Mouse (Mus musculus) embryonic facial prominence, embryonic 10.5 days (tissue): Measurements from ENCODE around the gene Ccdc51. TPM values are rescaled to one million over a fixed set of nuclear protein-coding genes. Genes with fewer than 3 reads are reported as not detected.

Source experiments
- DNase-seq: peaks from one replicate; pipeline ENCODE4 v3.0.0-alpha.2; 2017; ENCODE audit warnings: low spot score
- H3K27ac ChIP-seq: fragments of 300-500 bp; sonication (generic); replicated peaks from 2 replicates; pipeline ENCODE4 v1.5.1; 2016; ENCODE audit warnings: mild to moderate bottlenecking
- H3K27me3 ChIP-seq: fragments of 300-500 bp; sonication (generic); replicated peaks from 2 replicates; pipeline ENCODE4 v1.6.1; 2016; ENCODE audit warnings: low read depth, mild to moderate bottlenecking; ENCODE audit not compliant: poor library complexity, severe bottlenecking
- H3K36me3 ChIP-seq: fragments of 300-500 bp; sonication (generic); replicated peaks from 2 replicates; pipeline ENCODE4 v1.6.1; 2016; ENCODE audit warnings: mild to moderate bottlenecking, moderate library complexity
- H3K4me1 ChIP-seq: fragments of 300-500 bp; sonication (generic); 2 replicates; pipeline ENCODE4 v1.6.1; 2016
- H3K4me3 ChIP-seq: fragments of 300-500 bp; sonication (generic); 2 replicates; pipeline ENCODE4 v1.5.1; 2016; ENCODE audit warnings: mild to moderate bottlenecking, moderate library complexity
- H3K9me3 ChIP-seq: fragments of 300-500 bp; sonication (generic); 2 replicates; pipeline ENCODE4 v1.6.1; 2016; ENCODE audit warnings: mild to moderate bottlenecking
- WGBS: fragments of 180-500 bp; shearing (Covaris S2); methylation state at CpG from one replicate; pipeline ENCODE4 v1.1.7; 2016; 5-methylcytosine and 5-hydroxymethylcytosine counted together
- polyA plus RNA-seq: library from polyadenylated mRNA; unstranded; fragments of >200 nt; fragmentation: Nextera tagmentation; extraction: Ambion mirVana; gene quantifications from 2 replicates; pipeline ENCODE4 v1.2.1, GENCODE M21; 2016

Gene Ccdc51
- polyA plus RNA-seq: 11.8 and 13.3 TPM in 2 replicates

DNA sequence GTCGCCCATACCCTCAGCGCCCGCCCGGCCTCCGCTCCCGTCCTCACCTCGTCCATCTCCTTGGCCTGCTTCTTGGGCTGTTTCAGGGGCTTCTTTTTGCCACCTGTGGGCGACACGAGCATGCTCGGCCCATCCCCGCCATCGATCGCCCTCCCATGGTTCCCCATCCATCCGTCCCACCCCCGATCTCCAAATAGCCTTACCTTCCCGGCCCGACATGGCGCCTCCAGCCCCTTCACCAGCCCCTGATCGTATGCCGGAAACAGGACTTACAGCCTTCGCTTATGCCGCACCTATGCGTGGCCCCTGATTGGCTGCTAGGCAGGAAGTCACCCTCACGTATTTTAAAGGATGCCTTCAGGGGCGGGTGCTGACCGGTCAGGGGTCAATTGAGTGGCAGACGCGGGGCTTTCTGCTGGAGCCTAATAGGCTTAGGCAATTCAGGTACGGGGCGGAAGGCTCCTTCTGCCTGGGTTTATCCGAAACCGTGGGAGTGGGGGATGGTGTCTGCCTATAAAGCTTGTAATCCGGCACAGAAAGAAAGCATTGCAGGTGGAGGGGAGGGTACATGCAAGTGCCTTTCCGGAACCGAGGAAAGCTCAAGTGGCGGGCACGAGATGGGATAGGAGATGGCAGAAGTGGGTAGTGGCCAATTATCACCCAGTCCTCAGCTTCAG lies at the start of gene Ccdc51, which contains the start of gene Tma7:
Gene Ccdc51, plus strand, starts transcription at position 370 of the 677 bp plus-strand sequence.
Gene Tma7, minus strand, starts transcription at position 464 of the 677 bp plus-strand sequence.
- under 1% methylated on average over 37 of the region's 37 CpGs for WGBS
- Histone ChIP-seq H3K4me3 (peak within 1 kb of the TSS; percentile 87), H3K27me3 (no peaks in the 10 kb centered on the region), H3K9me3 (no peaks in the 10 kb centered on the region), H3K36me3 (peaks cover 35% of the 10 kb centered on the region), H3K27ac (peak within 1 kb of the TSS; percentile 91), H3K4me1 (peaks cover 20% of the 10 kb centered on the region)
- DNase-seq: peak; percentile 92

GRCm38 (mm10) chr9:109038086-109038895 lies 44.0 kb upstream of the Ccdc51 start, which contains the start of gene Shisa5:
Gene Shisa5 (plus strand): TSS chr9:109038565.
- H3K27ac ChIP-seq: peak within 1 kb of the TSS; percentile 90
- peaks cover 38% of the 10 kb centered on the region for H3K4me1 ChIP-seq
- under 1% methylated on average over 40 of the region's 40 CpGs for WGBS
- peaks cover 6% of the 10 kb centered on the region; the same call in 1 of the 2 replicates for H3K27me3 ChIP-seq
- H3K4me3 ChIP-seq: peak within 1 kb of the TSS; percentile 83
- no peaks in the 10 kb centered on the region for H3K9me3 ChIP-seq
- H3K36me3 ChIP-seq: no peaks in the 10 kb centered on the region
- DNase-seq: peak; percentile 88

- H3K27ac ChIP-seq: peak overlapping the region; percentile 90
- H3K36me3 ChIP-seq: no peaks in the 10 kb centered on the region
These were observed 43.4 kb upstream of the Ccdc51 start for GRCm38 (mm10) chr9:109038901-109039364.

GRCm38 (mm10) chr9:109039681-109040080 lies 42.6 kb upstream of the Ccdc51 start:
- peak overlapping the region; percentile 83; the same call in 1 of the 2 replicates for H3K4me3 ChIP-seq
- DNase-seq: no peak

More at GRCm38 (mm10) chr9:109038901-109039364, 43.4 kb upstream of the Ccdc51 start:
- DNase-seq: no peak
- H3K4me1 ChIP-seq: peaks cover 38% of the 10 kb centered on the region
- H3K9me3 ChIP-seq: no peaks in the 10 kb centered on the region
- H3K27me3 ChIP-seq: peaks cover 6% of the 10 kb centered on the region; the same call in 1 of the 2 replicates
- H3K4me3 ChIP-seq: peak overlapping the region; percentile 83
- 13% methylated on average over 8 of the region's 8 CpGs for WGBS

GRCm38 (mm10) chr9:109040216-109040615 lies 42.1 kb upstream of the Ccdc51 start:
- Histone ChIP-seq H3K4me3 (no peak overlapping the region), H3K27me3 (peaks cover 6% of the 10 kb centered on the region; the same call in 1 of the 2 replicates), H3K36me3 (no peaks in the 10 kb centered on the region), H3K4me1 (peaks cover 38% of the 10 kb centered on the region), H3K9me3 (no peaks in the 10 kb centered on the region), H3K27ac (no peak overlapping the region)
- DNase-seq: no peak
- 85% methylated on average over 8 of the region's 8 CpGs for WGBS

More at GRCm38 (mm10) chr9:109039681-109040080, 42.6 kb upstream of the Ccdc51 start:
- peaks cover 6% of the 10 kb centered on the region; the same call in 1 of the 2 replicates for H3K27me3 ChIP-seq
- no peaks in the 10 kb centered on the region for H3K36me3 ChIP-seq
- H3K9me3 ChIP-seq: no peaks in the 10 kb centered on the region
- 0 out of 2 replicates have a peak overlapping the region, but pooled peaks have one; percentile 90 for H3K27ac ChIP-seq
- WGBS: 75% methylated on average over 4 of the region's 4 CpGs
- peaks cover 38% of the 10 kb centered on the region for H3K4me1 ChIP-seq

DNA sequence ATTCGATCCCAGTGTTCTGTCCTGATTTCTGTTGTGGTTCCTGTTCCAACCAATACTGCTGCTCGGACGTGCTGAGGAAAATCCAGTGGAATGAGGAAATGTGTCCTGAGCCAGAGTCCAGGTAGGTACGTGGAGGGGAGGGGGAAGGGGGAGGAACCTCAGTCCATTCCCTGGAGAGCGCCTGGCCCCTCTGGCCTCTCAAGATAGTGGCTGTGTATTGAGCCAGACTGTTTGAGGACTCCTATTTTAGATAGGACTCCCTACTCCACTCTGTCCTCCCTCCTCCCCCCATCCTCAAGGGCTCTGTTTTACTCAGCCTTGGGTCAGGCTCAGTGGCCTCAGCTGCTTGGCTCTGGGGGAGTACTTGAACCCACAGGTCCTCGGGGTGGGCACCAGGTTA lies 41.4 kb upstream of the Ccdc51 start:
- Histone ChIP-seq H3K4me3 (no peak overlapping the region), H3K4me1 (peaks cover 38% of the 10 kb centered on the region), H3K27me3 (peaks cover 6% of the 10 kb centered on the region; the same call in 1 of the 2 replicates), H3K9me3 (no peaks in the 10 kb centered on the region), H3K36me3 (no peaks in the 10 kb centered on the region), H3K27ac (no peak overlapping the region)
- 67% methylated on average over 6 of the region's 6 CpGs for WGBS
- DNase-seq: no peak

DNA sequence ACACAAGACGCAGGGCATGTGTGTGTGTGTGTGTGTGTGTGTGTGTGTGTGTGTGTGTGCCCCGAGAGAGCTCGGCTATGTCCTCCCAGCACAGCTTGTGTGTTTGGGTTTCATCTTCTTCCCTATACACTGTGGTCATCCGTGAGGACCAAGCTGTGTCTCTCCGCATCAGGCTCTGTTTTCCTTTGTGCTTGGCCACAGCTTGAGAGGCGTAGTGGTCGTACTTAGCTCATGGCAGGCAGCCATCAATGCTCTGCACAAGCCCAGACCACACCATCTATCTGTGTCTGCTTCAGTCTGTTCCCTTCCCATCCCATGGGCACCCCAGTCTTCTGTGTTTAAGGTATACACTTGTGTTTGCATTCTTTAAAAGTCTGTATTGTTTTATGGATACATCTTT lies 40.9 kb upstream of the Ccdc51 start:
- Histone ChIP-seq H3K4me3 (no peak overlapping the region), H3K36me3 (peaks cover under 1% of the 10 kb centered on the region; the same call in 1 of the 2 replicates)
- 84% methylated on average over 7 of the region's 7 CpGs for WGBS

DNA sequence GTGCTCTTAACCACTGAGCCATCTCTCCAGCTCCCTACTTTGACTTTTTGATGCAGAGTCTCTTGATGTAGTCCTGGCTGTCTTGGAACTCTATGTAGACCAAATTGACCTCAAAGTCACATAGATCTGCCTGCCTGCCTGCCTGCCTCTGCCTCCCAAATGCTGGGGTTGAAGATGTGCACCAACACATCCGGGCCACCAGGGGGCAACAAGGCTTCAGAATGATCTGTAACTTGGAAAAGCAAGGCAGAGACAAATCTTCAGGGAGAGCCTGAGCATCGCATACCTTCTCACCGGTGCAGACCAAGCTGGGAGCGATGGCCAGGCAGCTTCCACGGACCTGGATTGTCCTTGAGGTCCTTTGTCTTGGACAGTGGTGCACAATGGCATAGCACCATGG lies 36.0 kb upstream of the Ccdc51 start:
- no peaks in the 10 kb centered on the region for H3K27me3 ChIP-seq
- DNase-seq: peak; percentile 66
- no peak overlapping the region for H3K4me3 ChIP-seq
- no peak overlapping the region for H3K27ac ChIP-seq
- peaks cover 8% of the 10 kb centered on the region for H3K4me1 ChIP-seq
- H3K36me3 ChIP-seq: peaks cover 19% of the 10 kb centered on the region
- WGBS: 38% methylated on average over 5 of the region's 5 CpGs
- no peaks in the 10 kb centered on the region for H3K9me3 ChIP-seq

More for the DNA sequence above, 40.9 kb upstream of the Ccdc51 start:
- H3K27me3 ChIP-seq: peaks cover 6% of the 10 kb centered on the region; the same call in 1 of the 2 replicates
- DNase-seq: no peak
- H3K27ac ChIP-seq: no peak overlapping the region
- H3K9me3 ChIP-seq: no peaks in the 10 kb centered on the region
- H3K4me1 ChIP-seq: peaks cover 38% of the 10 kb centered on the region

- no peak overlapping the region for H3K27ac ChIP-seq
- no peak overlapping the region for H3K4me3 ChIP-seq
- H3K4me1 ChIP-seq: peaks cover 13% of the 10 kb centered on the region
- H3K36me3 ChIP-seq: peaks cover 27% of the 10 kb centered on the region
- no peaks in the 10 kb centered on the region for H3K9me3 ChIP-seq
- H3K27me3 ChIP-seq: no peaks in the 10 kb centered on the region
- 76% methylated on average over 7 of the region's 7 CpGs for WGBS
- DNase-seq: no peak
These were observed 33.0 kb upstream of the Ccdc51 start for GRCm38 (mm10) chr9:109049316-109049715.

DNA sequence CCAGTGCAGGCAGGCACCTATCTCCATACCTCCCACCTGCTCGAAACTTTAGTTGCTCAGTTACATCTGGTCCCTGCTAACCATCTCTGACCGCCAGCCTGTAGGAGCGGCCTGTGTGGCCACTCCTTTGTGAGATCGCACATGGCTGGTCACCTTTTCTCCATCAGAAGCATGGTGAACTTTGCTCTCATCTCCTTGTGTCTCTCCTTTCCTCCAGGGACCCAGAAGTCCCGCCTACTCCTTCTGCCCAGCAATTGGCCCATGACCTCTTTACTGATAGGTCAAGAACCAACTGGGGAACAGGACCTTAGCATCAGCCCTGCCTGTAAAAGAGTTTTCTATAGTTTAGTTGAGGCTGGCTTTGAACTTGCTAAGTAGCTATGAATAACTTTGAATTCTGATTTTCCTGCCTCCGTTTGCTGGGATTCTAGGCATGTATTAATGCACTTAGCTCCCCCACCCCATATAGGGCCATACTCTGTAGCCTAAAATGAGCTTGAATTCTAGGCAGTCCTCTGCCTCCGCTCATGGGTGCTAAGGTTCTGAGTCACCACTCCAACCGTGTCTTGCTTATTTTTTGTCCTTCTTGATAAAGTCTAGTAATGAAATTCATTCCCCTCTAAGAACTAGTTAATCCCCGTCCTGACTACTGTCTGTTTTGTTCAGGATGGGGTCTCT lies 32.2 kb upstream of the Ccdc51 start:
- Histone ChIP-seq H3K9me3 (no peaks in the 10 kb centered on the region), H3K27ac (no peak overlapping the region), H3K4me3 (no peak overlapping the region), H3K27me3 (no peaks in the 10 kb centered on the region), H3K4me1 (peaks cover 21% of the 10 kb centered on the region), H3K36me3 (peaks cover 27% of the 10 kb centered on the region)
- WGBS: 83% methylated on average over 9 of the region's 9 CpGs
- no peak for DNase-seq

- Histone ChIP-seq H3K36me3 (peaks cover 27% of the 10 kb centered on the region), H3K4me1 (peaks cover 26% of the 10 kb centered on the region), H3K27me3 (no peaks in the 10 kb centered on the region), H3K9me3 (no peaks in the 10 kb centered on the region), H3K4me3 (no peak overlapping the region), H3K27ac (no peak overlapping the region)
- DNase-seq: no peak
- 76% methylated on average over 3 of the region's 3 CpGs for WGBS
These were observed 31.7 kb upstream of the Ccdc51 start for GRCm38 (mm10) chr9:109050674-109050997.

- H3K9me3 ChIP-seq: no peaks in the 10 kb centered on the region
- no peak overlapping the region for H3K27ac ChIP-seq
- no peak overlapping the region for H3K4me3 ChIP-seq
- H3K4me1 ChIP-seq: peaks cover 26% of the 10 kb centered on the region
- 90% methylated on average over 13 of the region's 13 CpGs for WGBS
- DNase-seq: no peak
- H3K36me3 ChIP-seq: peaks cover 29% of the 10 kb centered on the region
- H3K27me3 ChIP-seq: no peaks in the 10 kb centered on the region
These were observed 31.2 kb upstream of the Ccdc51 start for GRCm38 (mm10) chr9:109051011-109051501.
